Mouse (Mus musculus) heart, adult 2 months (tissue): Measurements from ENCODE around the gene Rpl13a.

Experiments
- CTCF ChIP-seq: fragments of 200-600 bp; IDR thresholded peaks from 2 replicates; pipeline ENCODE4 v1.8.1; 2022; ENCODE audit warnings: antibody characterized with exemption, mild to moderate bottlenecking, moderate library complexity
- EP300 ChIP-seq: fragments of 200-500 bp; IDR thresholded peaks from 2 replicates; pipeline ENCODE4 v1.6.1; 2011; ENCODE audit warnings: low read depth, low read length, control low read depth; ENCODE audit not compliant: insufficient read depth
- POLR2A ChIP-seq: fragments of 200-500 bp; IDR thresholded peaks from 2 replicates; pipeline ENCODE4 v1.6.1; 2011; ENCODE audit warnings: mild to moderate bottlenecking, low read depth, low read length, control low read depth; ENCODE audit not compliant: insufficient read depth

DNA sequence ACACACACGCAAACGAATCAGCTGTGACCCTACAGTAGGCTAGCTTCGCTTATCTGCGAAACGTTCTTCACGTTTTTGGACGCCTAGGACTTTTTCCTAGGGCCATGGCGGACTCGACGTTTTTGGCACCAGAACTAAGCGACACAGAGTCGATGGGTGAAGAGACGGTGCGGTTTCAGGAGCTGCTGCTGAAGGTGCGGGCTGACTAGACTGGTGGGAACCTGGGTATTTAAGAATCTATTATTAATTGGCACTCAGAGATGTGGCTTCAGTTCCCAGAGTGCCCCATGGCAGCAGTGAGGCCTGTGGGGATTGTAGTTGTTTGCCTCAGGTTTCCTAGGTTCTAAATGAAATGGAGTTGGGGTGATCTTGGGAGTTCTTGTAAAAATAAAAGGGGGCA is 27.6 kb upstream of the Rpl13a start:
- TF ChIP-seq POLR2A (no peak), EP300 (no peak), CTCF (no peak)
